Mouse (Mus musculus): Measurements from ENCODE around the gene Nt5c.

GRCm38 (mm10) chr11:115441417-115441816 is 50.2 kb downstream of the Nt5c start:
- TF ChIP-seq CTCF (IDR thresholded peaks at IDR 0.05; ENCODE audit: borderline replicate concordance, control insufficient read depth, extremely low read depth, insufficient read depth, low read length, poor library complexity): no peak
- TF ChIP-seq POLR2A (IDR thresholded peaks at IDR 0.05; ENCODE audit: control insufficient read depth, extremely low read depth, insufficient read depth, low read length, poor library complexity): no peak
